Mouse (Mus musculus) MEL (cell line): ENCODE measurements around the gene Itpr2. TPM values are rescaled to one million over a fixed set of nuclear protein-coding genes. Genes with fewer than 3 reads are reported as not detected.

Source experiments
- DNase-seq: peaks from one replicate; pipeline ENCODE4 v3.0.0; 2011; ENCODE audit warnings: low read depth, low spot score
- H3K27ac ChIP-seq: 2 replicates; pipeline ENCODE4 v1.5.1; 2012; ENCODE audit warnings: low read depth, mild to moderate bottlenecking, control low read depth, low read length, moderate library complexity; ENCODE audit not compliant: control insufficient read depth
- H3K27me3 ChIP-seq, 2 experiments: fragments of 150-350 bp in 1 of 2; sonication (generic) in 1 of 2; 2 replicates each; pipeline ENCODE4 v1.6.1; 2012; ENCODE audit warnings: low read length in 2 of 2, mild to moderate bottlenecking in 2 of 2, improper control_type of control experiment in 1 of 2, moderate library complexity in 1 of 2; ENCODE audit not compliant: insufficient read depth in 2 of 2, control insufficient read depth in 1 of 2
- H3K36me3 ChIP-seq, 2 experiments: 2 replicates each; pipeline ENCODE4 v1.6.1; 2012 to 2014; ENCODE audit warnings: low read length in 2 of 2, improper control_type of control experiment in 1 of 2, inconsistent platforms in 1 of 2, mild to moderate bottlenecking in 1 of 2; ENCODE audit not compliant: insufficient read depth in 2 of 2, control insufficient read depth in 1 of 2
- H3K4me1 ChIP-seq, 2 experiments: fragments of 150-350 bp in 1 of 2; sonication (generic) in 1 of 2; 2 replicates each; pipeline ENCODE4 v1.6.1; 2012; ENCODE audit warnings: low read length in 2 of 2, improper control_type of control experiment in 1 of 2, mild to moderate bottlenecking in 1 of 2; ENCODE audit not compliant: insufficient read depth in 2 of 2, control insufficient read depth in 1 of 2
- H3K4me3 ChIP-seq, 2 experiments: fragments of 150-350 bp in 1 of 2; sonication (generic) in 1 of 2; 2 replicates each; pipeline ENCODE4 v1.5.1; 2012; ENCODE audit warnings: low read depth in 2 of 2, low read length in 2 of 2, mild to moderate bottlenecking in 2 of 2, moderate library complexity in 2 of 2, control low read depth in 1 of 2, improper control_type of control experiment in 1 of 2; ENCODE audit not compliant: control insufficient read depth in 1 of 2, insufficient read depth in 1 of 2
- H3K79me2 ChIP-seq: 2 replicates; pipeline ENCODE4 v1.6.1; 2012; ENCODE audit warnings: mild to moderate bottlenecking, low read length, moderate library complexity; ENCODE audit not compliant: control insufficient read depth, poor library complexity, insufficient read depth
- H3K9ac ChIP-seq: 2 replicates; pipeline ENCODE4 v1.6.1; 2012; ENCODE audit warnings: low read depth, mild to moderate bottlenecking, control low read depth, low read length, moderate library complexity; ENCODE audit not compliant: control insufficient read depth, poor library complexity, severe bottlenecking
- H3K9me3 ChIP-seq: fragments of 150-350 bp; sonication (generic); replicated peaks from 2 replicates; pipeline ENCODE4 v1.6.1; 2012; ENCODE audit warnings: mild to moderate bottlenecking, low read length, improper control_type of control experiment, moderate library complexity; ENCODE audit not compliant: insufficient read depth
- CHD2 ChIP-seq: IDR thresholded peaks from 2 replicates; pipeline ENCODE4 v1.6.1; 2011; ENCODE audit warnings: low read length, improper control_type of control experiment
- E2F4 ChIP-seq: IDR thresholded peaks from 2 replicates; pipeline ENCODE4 v1.6.1; 2011; ENCODE audit warnings: low read depth, low read length, improper control_type of control experiment, borderline replicate concordance
- EP300 ChIP-seq, 2 experiments: IDR thresholded peaks; 2 replicates each; pipeline ENCODE4 v1.6.1; 2011; ENCODE audit warnings: improper control_type of control experiment in 2 of 2, low read length in 2 of 2, low read depth in 1 of 2, mild to moderate bottlenecking in 1 of 2
- ETS1 ChIP-seq: IDR thresholded peaks from 2 replicates; pipeline ENCODE4 v1.6.1; 2012; ENCODE audit warnings: low read depth, mild to moderate bottlenecking, inconsistent platforms, low read length, improper control_type of control experiment, moderate library complexity
- GABPA ChIP-seq: IDR thresholded peaks from 2 replicates; pipeline ENCODE4 v1.6.1; 2012; ENCODE audit warnings: low read depth, mild to moderate bottlenecking, inconsistent platforms, low read length, improper control_type of control experiment, moderate library complexity
- GATA1 ChIP-seq: IDR thresholded peaks from 2 replicates; pipeline ENCODE4 v1.6.1; 2011; ENCODE audit warnings: low read depth, low read length, improper control_type of control experiment
- HCFC1 ChIP-seq: IDR thresholded peaks from 2 replicates; pipeline ENCODE4 v1.6.1; 2012; ENCODE audit warnings: low read depth, mild to moderate bottlenecking, inconsistent platforms, low read length, improper control_type of control experiment, moderate library complexity
- KAT2A ChIP-seq: conservative IDR thresholded peaks from 2 replicates; pipeline ENCODE4 v1.6.1; 2012; ENCODE audit warnings: low read depth, low read length, improper control_type of control experiment, inconsistent platforms
- MAFK ChIP-seq: IDR thresholded peaks from 2 replicates; pipeline ENCODE4 v1.6.1; 2011; ENCODE audit warnings: low read depth, mild to moderate bottlenecking, low read length, improper control_type of control experiment, borderline replicate concordance
- MXI1 ChIP-seq: IDR thresholded peaks from 2 replicates; pipeline ENCODE4 v1.6.1; 2011; ENCODE audit warnings: mild to moderate bottlenecking, low read depth, low read length, improper control_type of control experiment
- NELFE ChIP-seq: IDR thresholded peaks from 2 replicates; pipeline ENCODE4 v1.6.1; 2011; ENCODE audit warnings: low read depth, low read length, improper control_type of control experiment
- POLR2A ChIP-seq, 2 experiments: IDR thresholded peaks; 2 replicates each; pipeline ENCODE4 v1.6.1; 2011 to 2012; ENCODE audit warnings: low read length in 2 of 2, mild to moderate bottlenecking in 2 of 2, control low read depth in 1 of 2, improper control_type of control experiment in 1 of 2, low read depth in 1 of 2, moderate library complexity in 1 of 2; ENCODE audit not compliant: control insufficient read depth in 1 of 2, insufficient read depth in 1 of 2, poor library complexity in 1 of 2
- POLR2AphosphoS2 ChIP-seq: IDR thresholded peaks from 2 replicates; pipeline ENCODE4 v1.6.1; 2011; ENCODE audit warnings: low read length, improper control_type of control experiment
- RAD21 ChIP-seq: IDR thresholded peaks from 2 replicates; pipeline ENCODE4 v1.6.1; 2011; ENCODE audit warnings: mild to moderate bottlenecking, low read depth, low read length, improper control_type of control experiment
- RCOR1 ChIP-seq: IDR thresholded peaks from 2 replicates; pipeline ENCODE4 v1.6.1; 2012; ENCODE audit warnings: low read depth, mild to moderate bottlenecking, inconsistent platforms, low read length, improper control_type of control experiment
- SIN3A ChIP-seq: IDR thresholded peaks from 2 replicates; pipeline ENCODE4 v1.6.1; 2012; ENCODE audit warnings: low read length, improper control_type of control experiment, inconsistent platforms
- SMC3 ChIP-seq: IDR thresholded peaks from 2 replicates; pipeline ENCODE4 v1.6.1; 2011; ENCODE audit warnings: low read depth, low read length, improper control_type of control experiment
- TAL1 ChIP-seq: IDR thresholded peaks from 2 replicates; pipeline ENCODE4 v1.6.1; 2012; ENCODE audit warnings: mild to moderate bottlenecking, inconsistent platforms, low read length, moderate library complexity, mixed read lengths
- TBP ChIP-seq: IDR thresholded peaks from 2 replicates; pipeline ENCODE4 v1.8.0; 2011; ENCODE audit warnings: low read depth, low read length, improper control_type of control experiment
- TCF12 ChIP-seq: IDR thresholded peaks from 2 replicates; pipeline ENCODE4 v1.6.1; 2014; ENCODE audit warnings: low read depth, mild to moderate bottlenecking, inconsistent platforms, low read length, improper control_type of control experiment, moderate library complexity
- USF1 ChIP-seq: IDR thresholded peaks from 2 replicates; pipeline ENCODE4 v1.6.1; 2014; ENCODE audit warnings: low read depth, mild to moderate bottlenecking, inconsistent platforms, low read length, improper control_type of control experiment, moderate library complexity
- ZMIZ1 ChIP-seq: IDR thresholded peaks from 2 replicates; pipeline ENCODE4 v1.6.1; 2012; ENCODE audit warnings: low read depth, mild to moderate bottlenecking, inconsistent platforms, low read length, improper control_type of control experiment, moderate library complexity
- ZNF384 ChIP-seq: IDR thresholded peaks from 2 replicates; pipeline ENCODE4 v1.6.1; 2012; ENCODE audit warnings: low read depth, mild to moderate bottlenecking, inconsistent platforms, low read length, improper control_type of control experiment
- polyA plus RNA-seq, 2 experiments: library from polyadenylated mRNA; stranded (reverse) in 1 of 2; unstranded in 1 of 2; fragments of >175 nt in 1 of 2; fragments of >200 nt in 1 of 2; gene quantifications; 2 replicates each; pipeline versions ENCODE4 v1.2.1 to v1.2.4; 2012; ENCODE audit warnings: low replicate concordance in 2 of 2, low read depth in 1 of 2; ENCODE audit not compliant: insufficient read length in 2 of 2, insufficient read depth in 1 of 2, missing spikeins in 1 of 2
- total RNA-seq: library from RNA; depleted of rRNA; stranded (reverse); fragments of 300-350 nt; gene quantifications from 2 replicates; pipeline ENCODE4 v1.2.3, GENCODE M21; 2012

Itpr2 gene
- total and polyA plus RNA-seq, 3 experiments: 1.5 to 3.0 TPM; not detected in 1

DNA sequence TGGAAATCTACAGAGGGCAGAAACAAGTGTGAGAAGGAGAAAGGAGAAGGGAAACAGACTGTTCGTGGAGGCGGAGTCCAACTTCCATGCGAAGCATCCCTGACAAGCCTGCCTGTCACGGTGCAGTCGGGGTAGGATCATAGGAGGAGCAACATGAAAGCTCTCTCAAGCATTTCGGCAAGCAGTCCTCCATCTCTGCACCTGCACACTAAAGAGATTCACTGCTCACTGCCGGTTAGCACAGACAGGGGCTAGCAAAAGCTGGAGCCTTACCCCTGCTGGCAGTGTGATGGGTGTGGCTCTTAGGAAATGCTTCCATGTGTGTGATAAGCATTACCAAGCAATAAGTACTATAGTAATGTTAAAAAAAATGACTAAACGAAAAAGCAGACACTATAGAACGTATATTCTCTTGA lies 271.6 kb downstream of the Itpr2 start:
- Histone ChIP-seq H3K36me3 (peaks cover 0 to 11% of the 10 kb centered on the region in 2 experiments; a peak in 2 of 4 replicates), H3K9ac (peak overlapping the region; percentile 3), H3K4me3 (peak overlapping the region; percentile 19 to 44), H3K79me2 (no peaks in the 10 kb centered on the region), H3K27me3 (no peaks in the 10 kb centered on the region), H3K27ac (peak overlapping the region; percentile 37), H3K4me1 (peaks cover 6 to 14% of the 10 kb centered on the region in 2 experiments), H3K9me3 (no peaks in the 10 kb centered on the region)
- DNase-seq: peak; percentile 78
- TF ChIP-seq SMC3: no peak
- TF ChIP-seq RAD21: no peak
- peak in 1 of 2 experiments; percentile 48; a peak in 1 of 4 replicates for TF ChIP-seq POLR2A (IDR thresholded peaks at IDR 0.05; ENCODE audit: control insufficient read depth in 1 of 2, insufficient read depth in 1 of 2, low read depth in 1 of 2, low read length in 2 of 2, poor library complexity in 1 of 2)
- no peak for TF ChIP-seq CHD2
- no peak for TF ChIP-seq USF1
- TF ChIP-seq TBP: peak; percentile 31; the same call in 1 of the 2 replicates
- TF ChIP-seq EP300 (IDR thresholded peaks at IDR 0.05; ENCODE audit: low read depth in 1 of 2, low read length in 2 of 2): peak in 1 of 2 experiments; percentile 46; a peak in 3 of 4 replicates
- 0 out of 2 replicates have a peak, but pooled peaks have one; percentile 27 for TF ChIP-seq ETS1
- no peak for TF ChIP-seq KAT2A
- peak; percentile 76 for TF ChIP-seq ZNF384
- TF ChIP-seq ZMIZ1: no peak
- TF ChIP-seq GABPA: no peak
- TF ChIP-seq MAFK: no peak
- TF ChIP-seq SIN3A: peak; percentile 53; the same call in 1 of the 2 replicates
- TF ChIP-seq RCOR1: no peak
- TF ChIP-seq POLR2AphosphoS2: no peak
- TF ChIP-seq GATA1: peak; percentile 57
- peak; percentile 59; the same call in 1 of the 2 replicates for TF ChIP-seq MXI1
- peak; percentile 19; the same call in 1 of the 2 replicates for TF ChIP-seq NELFE
- no peak for TF ChIP-seq HCFC1
- no peak for TF ChIP-seq E2F4
- TF ChIP-seq TAL1: no peak

DNA sequence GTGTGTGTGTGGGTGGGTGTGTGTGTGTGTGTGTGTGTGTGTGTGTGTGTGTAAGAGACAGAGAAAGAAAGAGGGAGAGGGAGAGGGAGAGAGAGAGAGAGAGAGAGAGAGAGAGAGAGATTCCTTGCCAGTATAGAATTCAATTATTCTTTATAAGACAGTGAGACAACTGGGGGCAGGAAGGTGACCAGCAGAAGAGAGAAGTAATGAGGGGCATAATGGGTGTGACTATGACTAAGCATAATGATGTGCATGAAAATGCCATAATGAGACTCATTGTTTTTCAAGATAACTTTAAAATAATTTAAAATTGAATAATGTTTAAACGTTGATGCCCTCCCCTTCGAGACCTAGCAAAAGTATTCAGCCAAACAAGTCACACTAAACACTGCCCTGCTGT lies 272.1 kb downstream of the Itpr2 start:
- Histone ChIP-seq H3K79me2 (no peaks in the 10 kb centered on the region), H3K4me1 (peaks cover 6 to 14% of the 10 kb centered on the region in 2 experiments), H3K9ac (peak overlapping the region; percentile 3), H3K27ac (peak overlapping the region; percentile 37), H3K27me3 (no peaks in the 10 kb centered on the region), H3K36me3 (peaks cover 0 to 11% of the 10 kb centered on the region in 2 experiments; a peak in 2 of 4 replicates), H3K4me3 (peak overlapping the region; percentile 19 to 44), H3K9me3 (no peaks in the 10 kb centered on the region)
- DNase-seq: no peak
- no peak for TF ChIP-seq TCF12
- TF ChIP-seq ETS1: peak; percentile 13; the same call in 1 of the 2 replicates
- TF ChIP-seq SIN3A: 0 out of 2 replicates have a peak, but pooled peaks have one; percentile 38
